Mouse (Mus musculus) brain, embryonic 14.5 days (tissue): Measurements from ENCODE around the gene Sik2.

Source experiments
- CTCF ChIP-seq: fragments of 200-500 bp; IDR thresholded peaks from 2 replicates; pipeline ENCODE4 v1.5.1; 2012; ENCODE audit warnings: inconsistent platforms, mild to moderate bottlenecking, moderate library complexity, borderline replicate concordance; ENCODE audit not compliant: insufficient read depth, insufficient read length; ENCODE audit errors: extremely low read depth
- POLR2A ChIP-seq: fragments of 200-500 bp; IDR thresholded peaks from 2 replicates; pipeline ENCODE4 v1.6.1; 2012; ENCODE audit warnings: mild to moderate bottlenecking, inconsistent platforms, borderline replicate concordance; ENCODE audit not compliant: poor library complexity, insufficient read depth, insufficient read length, severe bottlenecking; ENCODE audit errors: extremely low read depth

GRCm38 (mm10) chr9:50854376-50854775 lies 154.5 kb downstream of the Sik2 start:
- TF ChIP-seq CTCF (no peak), POLR2A (no peak)
